Mouse (Mus musculus) C2C12 (cell line): Measurements from ENCODE around the gene Tubg1. TPM values are rescaled to one million over a fixed set of nuclear protein-coding genes. Genes with fewer than 3 reads are reported as not detected.

ENCODE experiments used
- H3K27me3 ChIP-seq: one replicate; pipeline ENCODE4 v1.6.1; 2011; ENCODE audit not compliant: control insufficient read depth, insufficient read depth, insufficient read length
- H3K36me3 ChIP-seq: one replicate; pipeline ENCODE4 v1.6.1; 2011; ENCODE audit not compliant: control insufficient read depth, insufficient read depth
- H3K4me3 ChIP-seq: one replicate; pipeline ENCODE4 v1.5.1; 2011; ENCODE audit warnings: mild to moderate bottlenecking, control low read depth; ENCODE audit not compliant: poor library complexity, insufficient read depth, severe bottlenecking
- H3K79me2 ChIP-seq: one replicate; pipeline ENCODE4 v1.6.1; 2011; ENCODE audit not compliant: control insufficient read depth, insufficient read depth
- H3K79me3 ChIP-seq: one replicate; pipeline ENCODE4 v1.6.1; 2011; ENCODE audit warnings: low read depth, control low read depth
- H3ac ChIP-seq: one replicate; pipeline ENCODE3; 2011; ENCODE audit warnings: low read depth; ENCODE audit not compliant: control insufficient read depth, insufficient read length
- CEBPB ChIP-seq: IDR thresholded peaks from one replicate; pipeline ENCODE4 v1.6.1; 2011; ENCODE audit warnings: low read depth, mild to moderate bottlenecking, control low read depth, moderate library complexity
- CTCF ChIP-seq: IDR thresholded peaks from one replicate; pipeline ENCODE4 v1.5.1; 2011; ENCODE audit not compliant: control insufficient read depth, insufficient read depth, insufficient read length
- FOSL1 ChIP-seq: IDR thresholded peaks from one replicate; pipeline ENCODE4 v1.8.0; 2011; ENCODE audit warnings: mild to moderate bottlenecking, low read length; ENCODE audit not compliant: poor library complexity, insufficient read depth, severe bottlenecking
- MAX ChIP-seq: IDR thresholded peaks from one replicate; pipeline ENCODE4 v1.6.1; 2011; ENCODE audit warnings: mild to moderate bottlenecking, control low read depth
- MYOD1 ChIP-seq: IDR thresholded peaks from one replicate; pipeline ENCODE4 v1.6.1; 2011; ENCODE audit warnings: low read depth; ENCODE audit not compliant: control insufficient read depth, insufficient read length
- MYOG ChIP-seq: IDR thresholded peaks from one replicate; pipeline ENCODE4 v1.6.1; 2011; ENCODE audit not compliant: control insufficient read depth, insufficient read length; ENCODE audit errors: extremely low read depth
- USF1 ChIP-seq: IDR thresholded peaks from one replicate; pipeline ENCODE4 v1.6.1; 2011; ENCODE audit warnings: low read depth, mild to moderate bottlenecking, control low read depth, moderate library complexity
- polyA plus RNA-seq: library from polyadenylated mRNA; unstranded; fragments of >200 nt; fragmentation: generic; extraction: Trizol; gene quantifications from one replicate; pipeline ENCODE4 v1.2.1, GENCODE M21; 2012; ENCODE audit warnings: missing spikeins

The Tubg1 gene
- polyA plus RNA-seq, 1 experiment, result 115 TPM

- H3K4me3 ChIP-seq, result no peak overlapping the region
- no peaks in the 10 kb centered on the region for H3K36me3 ChIP-seq
- H3K79me2 ChIP-seq, result no peaks in the 10 kb centered on the region
- no peak overlapping the region for H3ac ChIP-seq
- H3K79me3 ChIP-seq, result no peaks in the 10 kb centered on the region
- TF ChIP-seq MYOD1, result no peak
- no peak for TF ChIP-seq MAX
- TF ChIP-seq FOSL1, result no peak
- no peak for TF ChIP-seq CEBPB
- no peak for TF ChIP-seq CTCF
- no peaks in the 10 kb centered on the region for H3K27me3 ChIP-seq
Measured at GRCm38 (mm10) chr11:101140164-101140819, 20.6 kb downstream of the Tubg1 start.

- H3K79me2 ChIP-seq, result no peaks in the 10 kb centered on the region
- no peaks in the 10 kb centered on the region for H3K36me3 ChIP-seq
- no peaks in the 10 kb centered on the region for H3K79me3 ChIP-seq
- H3K27me3 ChIP-seq, result no peaks in the 10 kb centered on the region
- no peak for TF ChIP-seq MYOD1
- no peak for TF ChIP-seq CTCF
- TF ChIP-seq MYOG, result no peak
- no peak for TF ChIP-seq CEBPB
- TF ChIP-seq USF1, result no peak
- TF ChIP-seq MAX, result no peak
- no peak for TF ChIP-seq FOSL1
- H3ac ChIP-seq, result no peak overlapping the region
- no peak overlapping the region for H3K4me3 ChIP-seq
Measured at GRCm38 (mm10) chr11:101141088-101141487, 21.4 kb downstream of the Tubg1 start.

- TF ChIP-seq MYOG (no peak), CTCF (no peak), USF1 (no peak), CEBPB (no peak), MYOD1 (no peak), MAX (no peak), FOSL1 (no peak)
- H3K36me3 ChIP-seq, result no peaks in the 10 kb centered on the region
- no peaks in the 10 kb centered on the region for H3K79me2 ChIP-seq
- H3ac ChIP-seq, result no peak overlapping the region
- H3K4me3 ChIP-seq, result no peak overlapping the region
- no peaks in the 10 kb centered on the region for H3K27me3 ChIP-seq
- no peaks in the 10 kb centered on the region for H3K79me3 ChIP-seq
Measured at GRCm38 (mm10) chr11:101142215-101142967, 22.7 kb downstream of the Tubg1 start.

DNA sequence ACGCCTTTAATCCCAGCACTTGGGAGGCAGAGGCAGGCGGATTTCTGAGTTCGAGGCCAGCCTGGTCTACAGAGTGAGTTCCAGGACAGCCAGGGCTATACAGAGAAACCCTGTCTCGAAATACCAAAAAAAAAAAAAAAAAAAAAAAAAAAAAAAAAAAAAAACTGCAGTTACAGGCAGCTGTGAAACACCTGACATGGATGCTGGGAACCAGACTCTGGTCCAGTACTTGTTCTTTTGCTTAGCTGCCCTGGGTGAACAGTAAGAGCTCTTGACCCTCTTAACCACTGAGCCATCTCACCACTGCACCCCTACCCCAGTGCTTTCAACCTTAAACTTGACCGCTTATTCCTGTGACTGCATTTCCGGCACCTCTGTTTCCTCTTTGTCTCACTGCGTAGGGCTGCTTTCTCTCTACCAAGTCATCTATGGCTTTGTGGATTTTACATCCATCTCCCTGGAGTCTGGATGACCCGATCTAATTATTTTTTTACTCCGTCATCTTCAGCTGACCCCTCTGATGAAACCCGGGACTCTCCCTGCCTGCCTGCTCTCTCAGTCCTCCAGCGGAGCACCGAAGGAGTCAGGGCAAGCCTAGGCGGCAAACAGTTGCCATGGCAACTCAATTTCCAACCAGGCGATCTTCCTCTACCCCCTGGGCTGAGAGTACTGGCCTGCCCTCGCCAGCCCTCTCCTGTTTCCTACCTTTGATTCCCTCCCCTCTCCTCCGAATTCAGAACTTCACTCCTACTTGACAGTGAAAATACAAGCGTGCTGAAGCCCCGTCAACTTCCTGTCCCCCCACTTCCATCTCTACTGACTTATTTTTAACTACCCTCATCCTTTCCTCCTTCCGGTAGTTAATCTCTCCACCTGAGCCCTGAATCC is 23.8 kb downstream of the Tubg1 start:
- H3K36me3 ChIP-seq, result no peaks in the 10 kb centered on the region
- H3K27me3 ChIP-seq, result no peaks in the 10 kb centered on the region
- no peak for TF ChIP-seq MYOG
- no peak for TF ChIP-seq MAX
- TF ChIP-seq MYOD1, result no peak
- no peaks in the 10 kb centered on the region for H3K79me3 ChIP-seq
- H3K4me3 ChIP-seq, result no peak overlapping the region
- H3K79me2 ChIP-seq, result no peaks in the 10 kb centered on the region
- no peak overlapping the region for H3ac ChIP-seq

GRCm38 (mm10) chr11:101146377-101146776 is 26.6 kb downstream of the Tubg1 start:
- TF ChIP-seq CEBPB (no peak), MYOD1 (no peak), USF1 (no peak), MYOG (no peak), FOSL1 (no peak), MAX (no peak), CTCF (no peak)
- Histone ChIP-seq H3K79me3 (no peaks in the 10 kb centered on the region), H3K27me3 (no peaks in the 10 kb centered on the region), H3K4me3 (no peak overlapping the region), H3K79me2 (no peaks in the 10 kb centered on the region), H3ac (no peak overlapping the region), H3K36me3 (no peaks in the 10 kb centered on the region)
